Mouse (Mus musculus) embryonic facial prominence, embryonic 15.5 days (tissue): ENCODE results near the gene Nt5c2. TPM values are rescaled to one million over a fixed set of nuclear protein-coding genes. Genes with fewer than 3 reads are reported as not detected.

Experiments
- ATAC-seq: fragments of 200-750 bp; cut with Nextera tagmentation; 2 replicates; pipeline ENCODE4 v1.8.0; 2017; ENCODE audit warnings: low read depth, moderate TSS enrichment; ENCODE audit not compliant: insufficient number of reproducible peaks, low FRiP score, low TSS enrichment
- H3K27ac ChIP-seq: fragments of 300-500 bp; sonication (generic); replicated peaks from 2 replicates; pipeline ENCODE4 v1.5.1; 2015; ENCODE audit warnings: mild to moderate bottlenecking, inconsistent platforms
- H3K27me3 ChIP-seq: fragments of 300-500 bp; sonication (generic); 2 replicates; pipeline ENCODE4 v1.6.1; 2015; ENCODE audit warnings: inconsistent platforms
- H3K36me3 ChIP-seq: fragments of 300-500 bp; sonication (generic); 2 replicates; pipeline ENCODE4 v1.6.1; 2015; ENCODE audit warnings: mild to moderate bottlenecking, inconsistent platforms
- H3K4me1 ChIP-seq: fragments of 300-500 bp; sonication (generic); 2 replicates; pipeline ENCODE4 v1.6.1; 2015; ENCODE audit warnings: inconsistent platforms
- H3K4me2 ChIP-seq: fragments of 300-500 bp; sonication (generic); replicated peaks from 2 replicates; pipeline ENCODE4 v1.6.1; 2015; ENCODE audit warnings: mild to moderate bottlenecking, inconsistent platforms
- H3K4me3 ChIP-seq: fragments of 300-500 bp; sonication (generic); replicated peaks from 2 replicates; pipeline ENCODE4 v1.5.1; 2015; ENCODE audit warnings: mild to moderate bottlenecking, inconsistent platforms
- H3K9ac ChIP-seq: fragments of 300-500 bp; sonication (generic); 2 replicates; pipeline ENCODE4 v1.6.1; 2015; ENCODE audit warnings: inconsistent platforms
- H3K9me3 ChIP-seq: fragments of 300-500 bp; sonication (generic); replicated peaks from 2 replicates; pipeline ENCODE4 v1.6.1; 2016; ENCODE audit warnings: inconsistent platforms
- WGBS: fragments of 180-500 bp; shearing (Covaris S2); methylation state at CpG from one replicate; pipeline ENCODE4 v1.1.7; 2015; 5-methylcytosine and 5-hydroxymethylcytosine counted together
- polyA plus RNA-seq: library from polyadenylated mRNA; unstranded; fragments of >200 nt; fragmentation: Nextera tagmentation; extraction: Ambion mirVana; gene quantifications from 2 replicates; pipeline ENCODE4 v1.2.1, GENCODE M21; 2015

Nt5c2 gene
- polyA plus RNA-seq, 1 experiment from 2014 or later = 73.4 TPM

DNA sequence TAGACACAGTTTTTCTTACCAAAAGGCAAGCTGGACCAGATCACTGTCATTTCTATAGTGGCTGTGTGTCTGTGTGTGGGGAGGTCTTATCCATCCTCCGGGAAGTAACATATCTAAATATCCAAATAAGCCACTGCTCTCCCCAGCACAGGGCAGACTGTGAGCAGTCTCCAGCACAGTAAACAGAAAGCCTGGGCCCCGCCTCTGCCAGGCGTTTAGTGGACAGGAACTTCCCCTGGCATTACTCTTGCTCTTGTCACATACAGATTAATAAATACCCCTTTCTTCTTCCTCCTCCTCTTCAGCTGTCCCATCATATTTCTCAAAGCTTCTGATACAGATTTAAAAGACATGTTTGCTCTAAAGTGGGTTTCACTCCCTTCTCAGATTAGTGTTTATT lies 152.4 kb downstream of the Nt5c2 start:
- H3K9me3 ChIP-seq = no peaks in the 10 kb centered on the region
- H3K4me3 ChIP-seq = no peak overlapping the region
- no peak for ATAC-seq
- H3K4me1 ChIP-seq = peaks cover 3% of the 10 kb centered on the region; the same call in 1 of the 2 replicates
- no peak overlapping the region for H3K9ac ChIP-seq
- no peak overlapping the region for H3K4me2 ChIP-seq
- no peaks in the 10 kb centered on the region for H3K27me3 ChIP-seq
- H3K36me3 ChIP-seq = no peaks in the 10 kb centered on the region
- WGBS = 35% methylated on average over 3 of the region's 3 CpGs
- H3K27ac ChIP-seq = no peak overlapping the region

DNA sequence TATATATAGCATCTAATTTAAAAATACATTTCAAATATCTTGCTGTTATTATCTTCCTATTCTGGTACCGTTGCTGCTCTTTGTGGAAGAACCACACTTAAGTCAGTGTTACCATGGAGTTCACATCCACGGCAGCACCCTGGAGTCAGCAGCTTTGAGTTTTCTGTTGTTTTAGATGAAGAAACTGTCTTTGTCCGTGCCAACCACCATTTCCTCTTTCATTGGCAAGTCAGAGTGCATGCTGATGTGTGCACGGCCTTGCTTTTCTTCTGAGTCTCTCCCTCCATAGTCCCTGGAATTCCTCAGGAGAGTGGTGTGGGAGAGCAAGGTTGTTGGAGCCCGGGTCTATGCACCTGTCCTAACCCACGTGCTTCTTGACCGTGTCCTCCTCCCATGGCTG lies 156.8 kb downstream of the Nt5c2 start:
- Histone ChIP-seq H3K4me3 (no peak overlapping the region), H3K4me1 (no peaks in the 10 kb centered on the region), H3K36me3 (no peaks in the 10 kb centered on the region), H3K9ac (no peak overlapping the region), H3K9me3 (no peaks in the 10 kb centered on the region), H3K27ac (no peak overlapping the region), H3K27me3 (no peaks in the 10 kb centered on the region), H3K4me2 (no peak overlapping the region)
- WGBS = 89% methylated on average over 7 of the region's 7 CpGs
- no peak for ATAC-seq

DNA sequence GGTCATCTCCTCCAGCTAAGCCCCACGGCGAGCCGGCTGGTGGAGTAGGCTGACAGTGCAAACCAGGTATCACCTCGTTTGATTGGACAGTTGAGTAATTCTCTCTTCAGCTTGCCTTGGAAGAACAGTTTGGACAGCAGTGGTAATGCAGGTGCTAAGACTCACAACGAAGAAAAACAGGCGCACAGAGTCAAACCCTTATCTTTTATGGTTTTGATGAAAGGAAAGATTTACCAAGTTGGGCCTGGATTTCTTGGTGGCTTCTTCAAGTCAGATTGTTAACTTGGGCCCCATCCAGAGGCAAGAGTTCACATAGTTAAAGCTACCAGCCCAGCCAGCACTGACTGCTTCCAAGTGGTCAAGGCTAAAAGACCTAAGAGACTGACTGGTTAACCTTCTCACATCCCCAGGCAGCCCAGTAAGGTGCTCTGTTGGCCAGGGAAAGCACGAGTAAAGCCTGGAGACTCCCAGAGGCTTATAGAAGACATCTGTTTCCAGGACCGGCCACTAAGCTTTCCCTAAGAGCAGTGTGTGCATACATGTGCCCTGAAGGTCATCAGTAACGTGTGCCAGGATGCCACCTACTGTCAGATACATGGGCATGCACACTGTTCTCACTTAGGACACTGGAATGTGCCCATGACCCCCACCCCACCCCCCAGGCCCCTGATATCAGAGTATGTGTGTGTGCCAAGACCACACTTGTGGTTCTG lies 157.5 kb downstream of the Nt5c2 start:
- WGBS = 55% methylated on average over 9 of the region's 9 CpGs

DNA sequence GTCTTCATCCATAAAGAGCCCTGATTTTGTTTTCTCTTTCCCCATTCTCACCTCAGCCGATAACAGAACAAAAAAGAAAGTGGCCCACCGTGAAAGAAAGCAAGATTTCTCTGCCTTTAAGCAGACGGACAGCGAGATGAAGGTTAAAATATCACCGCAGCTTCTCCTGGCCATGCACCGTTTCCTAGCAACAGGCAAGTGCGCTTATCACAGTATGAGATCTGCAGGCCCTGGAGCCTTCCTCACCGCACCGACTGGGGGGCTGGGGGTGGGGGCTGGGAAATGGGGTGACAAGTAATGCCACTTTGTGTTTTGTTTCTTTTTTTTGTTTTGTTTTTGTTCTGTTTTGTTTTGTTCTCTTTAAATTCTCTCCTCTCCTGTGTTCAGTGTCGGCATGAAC lies 158.2 kb downstream of the Nt5c2 start:
- no peak overlapping the region for H3K9ac ChIP-seq
- no peaks in the 10 kb centered on the region for H3K4me1 ChIP-seq
- 41% methylated on average over 10 of the region's 10 CpGs for WGBS
- no peak overlapping the region for H3K4me3 ChIP-seq
- no peaks in the 10 kb centered on the region for H3K36me3 ChIP-seq
- H3K27ac ChIP-seq = no peak overlapping the region
- H3K27me3 ChIP-seq = no peaks in the 10 kb centered on the region
- ATAC-seq = no peak
- no peaks in the 10 kb centered on the region for H3K9me3 ChIP-seq
- H3K4me2 ChIP-seq = no peak overlapping the region

More for the DNA sequence above, 157.5 kb downstream of the Nt5c2 start:
- H3K4me2 ChIP-seq = no peak overlapping the region
- no peaks in the 10 kb centered on the region for H3K36me3 ChIP-seq
- H3K4me3 ChIP-seq = no peak overlapping the region
- no peak overlapping the region for H3K27ac ChIP-seq
- no peaks in the 10 kb centered on the region for H3K4me1 ChIP-seq
- H3K27me3 ChIP-seq = no peaks in the 10 kb centered on the region
- no peaks in the 10 kb centered on the region for H3K9me3 ChIP-seq
- H3K9ac ChIP-seq = no peak overlapping the region
- ATAC-seq = 0 out of 2 replicates have a peak, but pooled peaks have one; percentile 43

DNA sequence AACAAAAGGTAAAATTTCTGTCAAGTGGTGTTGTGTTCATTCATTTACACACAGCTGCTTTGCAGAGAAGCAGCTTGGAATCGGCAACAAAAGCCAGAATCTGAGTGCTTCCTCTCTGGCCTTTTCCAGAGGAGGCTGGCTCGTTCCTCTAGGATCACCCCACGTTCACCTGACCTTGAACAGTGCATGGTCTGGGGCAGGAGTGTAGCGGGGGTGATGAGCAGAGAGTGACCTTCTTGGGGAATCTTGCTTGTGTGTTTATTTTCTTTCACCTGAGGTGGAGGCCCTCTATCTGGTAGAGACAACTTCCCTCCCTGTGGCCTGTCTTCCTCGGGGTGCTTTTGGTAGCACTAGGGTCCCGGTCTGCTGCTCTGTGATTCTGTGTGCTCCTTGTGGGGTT lies 158.7 kb downstream of the Nt5c2 start:
- no peaks in the 10 kb centered on the region for H3K36me3 ChIP-seq
- no peak overlapping the region for H3K27ac ChIP-seq
- H3K27me3 ChIP-seq = no peaks in the 10 kb centered on the region
- no peak overlapping the region for H3K4me3 ChIP-seq
- ATAC-seq = no peak
- H3K4me2 ChIP-seq = no peak overlapping the region
- WGBS = 60% methylated on average over 6 of the region's 6 CpGs
- H3K9ac ChIP-seq = no peak overlapping the region
- H3K9me3 ChIP-seq = no peaks in the 10 kb centered on the region
- no peaks in the 10 kb centered on the region for H3K4me1 ChIP-seq

DNA sequence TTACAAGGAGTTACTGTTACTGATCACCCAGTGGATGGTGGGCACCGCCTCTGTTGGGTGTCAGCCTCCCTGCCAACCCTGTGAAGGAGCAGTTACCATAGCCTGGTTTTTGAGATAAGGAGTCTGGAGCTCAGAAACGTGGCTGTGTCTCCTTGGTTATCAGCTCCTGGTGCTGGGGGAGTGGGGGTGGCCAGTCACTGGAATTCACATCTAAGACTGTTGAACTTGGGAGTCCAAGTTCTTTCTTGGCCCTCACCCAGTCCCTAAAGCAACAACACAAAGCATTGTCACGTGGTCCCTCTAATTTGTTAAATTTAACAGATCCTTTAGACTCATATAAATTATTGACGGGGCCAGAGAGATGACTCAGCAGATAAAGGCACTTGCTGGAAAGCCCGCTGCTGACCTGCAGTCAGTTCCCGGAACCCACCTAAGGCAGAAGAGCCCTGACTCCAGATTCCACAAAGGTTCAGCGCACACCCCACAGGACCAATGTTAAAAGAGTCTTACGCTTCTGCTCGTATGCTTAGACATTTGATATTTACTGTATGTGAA lies 165.4 kb downstream of the Nt5c2 start:
- Histone ChIP-seq H3K9ac (no peak overlapping the region), H3K4me2 (no peak overlapping the region), H3K36me3 (no peaks in the 10 kb centered on the region), H3K9me3 (no peaks in the 10 kb centered on the region), H3K27me3 (no peaks in the 10 kb centered on the region), H3K4me1 (peaks cover 9% of the 10 kb centered on the region), H3K4me3 (no peak overlapping the region), H3K27ac (no peak overlapping the region)
- WGBS = 66% methylated on average over 9 of the region's 9 CpGs
- no peak for ATAC-seq

DNA sequence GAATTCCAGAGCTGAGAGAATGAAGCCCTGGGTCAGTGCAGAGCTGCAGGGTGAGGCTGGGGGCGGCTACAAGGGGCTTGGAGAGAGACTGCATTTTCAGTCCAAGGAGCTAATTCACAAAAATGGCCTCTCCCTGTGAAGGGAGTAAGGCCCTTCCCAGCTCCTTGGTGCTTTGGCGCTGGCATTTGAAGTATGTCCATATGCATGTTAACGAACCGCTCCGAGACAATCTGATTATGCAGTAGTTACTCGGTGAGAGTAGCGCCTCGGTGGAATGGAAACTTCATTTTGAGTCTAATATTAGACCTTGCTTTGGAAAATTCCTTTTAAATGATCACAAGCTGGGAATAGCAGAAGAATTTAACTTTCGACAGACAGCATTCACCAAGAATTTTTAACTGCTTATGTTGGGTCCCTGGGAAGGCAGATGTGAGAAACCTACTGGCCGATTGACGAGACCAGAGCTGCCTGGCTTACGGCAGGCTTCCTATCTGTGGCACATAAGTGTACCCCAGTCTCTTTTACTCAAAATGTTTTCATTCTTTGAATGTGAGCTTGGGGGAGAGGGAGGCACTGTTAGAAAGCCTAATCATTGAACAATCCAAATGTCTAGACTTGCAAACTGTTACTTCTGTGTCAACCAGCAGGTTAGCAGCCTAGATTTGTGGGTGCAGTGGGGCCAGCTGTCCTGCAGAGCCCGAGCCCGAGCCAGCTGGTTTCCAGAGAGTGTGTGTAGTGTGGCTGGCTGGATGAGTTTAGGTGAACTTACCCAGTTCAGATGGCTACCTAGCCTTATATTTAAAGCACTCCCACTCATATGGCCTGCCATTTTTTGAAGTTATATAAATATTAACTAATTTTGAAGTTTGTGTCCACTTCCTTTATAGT lies 166.3 kb downstream of the Nt5c2 start:
- 45% methylated on average over 14 of the region's 14 CpGs for WGBS
- Histone ChIP-seq H3K4me3 (no peak overlapping the region), H3K36me3 (no peaks in the 10 kb centered on the region), H3K27me3 (no peaks in the 10 kb centered on the region), H3K9me3 (no peaks in the 10 kb centered on the region), H3K4me1 (peaks cover 9% of the 10 kb centered on the region), H3K27ac (peak overlapping the region; percentile 68), H3K9ac (no peak overlapping the region), H3K4me2 (no peak overlapping the region)
- no peak; the same call in 1 of the 2 replicates for ATAC-seq

DNA sequence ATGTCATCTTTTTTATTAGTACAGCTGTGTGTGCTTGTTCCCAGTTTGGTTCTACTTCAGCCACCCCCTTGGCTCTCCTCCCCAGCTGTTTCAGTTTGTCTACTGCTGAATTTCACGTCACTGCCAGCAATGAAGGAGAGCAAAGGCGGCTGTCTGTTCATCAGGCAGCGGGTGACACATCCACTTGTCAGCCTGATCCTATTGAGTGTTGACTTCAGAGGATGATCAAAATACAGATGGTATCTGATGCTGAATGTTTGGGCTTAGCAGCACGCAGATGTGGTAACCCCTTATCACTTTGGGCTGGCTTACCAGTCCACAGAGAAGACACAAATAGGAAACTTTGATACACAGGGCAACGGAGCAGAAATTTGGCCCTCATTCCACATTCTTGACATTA lies 168.5 kb downstream of the Nt5c2 start:
- Histone ChIP-seq H3K4me2 (no peak overlapping the region), H3K9me3 (no peaks in the 10 kb centered on the region), H3K4me3 (no peak overlapping the region), H3K9ac (no peak overlapping the region), H3K4me1 (peaks cover 9% of the 10 kb centered on the region), H3K36me3 (no peaks in the 10 kb centered on the region), H3K27ac (no peak overlapping the region), H3K27me3 (no peaks in the 10 kb centered on the region)
- 72% methylated on average over 5 of the region's 5 CpGs for WGBS
- ATAC-seq = no peak

DNA sequence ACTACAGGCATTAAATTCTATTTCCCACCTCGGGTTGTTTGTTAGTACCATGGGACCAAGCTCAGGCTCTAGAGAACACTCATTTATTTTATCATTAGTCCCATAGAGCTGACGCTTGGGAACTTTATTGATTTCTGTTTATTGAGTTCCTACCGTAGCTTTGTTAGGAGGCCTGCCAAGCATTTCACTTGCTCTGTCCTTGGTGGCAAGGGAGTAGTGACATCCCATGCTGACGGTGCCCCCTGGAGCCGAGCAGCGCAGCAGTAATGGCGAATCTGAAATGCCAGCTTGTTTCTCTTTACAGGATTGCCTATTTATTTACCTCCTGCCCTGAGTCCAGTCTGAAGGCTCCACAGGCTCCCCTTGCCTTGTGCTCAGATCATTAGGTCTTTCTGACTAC lies 168.9 kb downstream of the Nt5c2 start:
- ATAC-seq = no peak
- H3K36me3 ChIP-seq = no peaks in the 10 kb centered on the region
- no peak overlapping the region for H3K9ac ChIP-seq
- no peaks in the 10 kb centered on the region for H3K27me3 ChIP-seq
- H3K4me3 ChIP-seq = no peak overlapping the region
- H3K4me2 ChIP-seq = no peak overlapping the region
- H3K27ac ChIP-seq = no peak overlapping the region
- WGBS = 86% methylated on average over 7 of the region's 7 CpGs
- H3K4me1 ChIP-seq = peaks cover 9% of the 10 kb centered on the region
- H3K9me3 ChIP-seq = no peaks in the 10 kb centered on the region

DNA sequence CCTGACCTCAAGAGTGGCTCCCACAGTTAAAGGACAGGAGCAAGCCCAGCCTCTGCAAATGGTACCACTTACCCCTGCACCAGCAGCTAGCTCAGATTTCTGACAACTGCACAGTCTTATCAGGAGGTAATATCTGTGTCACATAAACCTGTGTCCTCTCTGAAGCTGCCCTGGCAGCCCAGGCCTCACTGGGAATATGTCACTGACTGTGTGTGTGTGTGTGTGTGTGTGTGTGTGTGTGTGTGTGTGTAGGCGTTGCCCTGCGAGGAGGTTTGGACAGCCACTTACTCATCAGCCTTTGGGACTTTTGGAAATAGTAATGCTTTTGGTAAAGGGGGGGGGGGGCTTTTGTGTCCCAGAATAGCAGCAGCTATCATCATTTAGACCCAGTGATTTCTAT lies 171.9 kb downstream of the Nt5c2 start:
- Histone ChIP-seq H3K4me1 (no peaks in the 10 kb centered on the region), H3K27ac (no peak overlapping the region), H3K4me3 (no peak overlapping the region), H3K27me3 (no peaks in the 10 kb centered on the region), H3K9ac (no peak overlapping the region), H3K36me3 (no peaks in the 10 kb centered on the region), H3K9me3 (no peaks in the 10 kb centered on the region), H3K4me2 (no peak overlapping the region)
- WGBS = 47% methylated on average over 2 of the region's 2 CpGs
- ATAC-seq = no peak

DNA sequence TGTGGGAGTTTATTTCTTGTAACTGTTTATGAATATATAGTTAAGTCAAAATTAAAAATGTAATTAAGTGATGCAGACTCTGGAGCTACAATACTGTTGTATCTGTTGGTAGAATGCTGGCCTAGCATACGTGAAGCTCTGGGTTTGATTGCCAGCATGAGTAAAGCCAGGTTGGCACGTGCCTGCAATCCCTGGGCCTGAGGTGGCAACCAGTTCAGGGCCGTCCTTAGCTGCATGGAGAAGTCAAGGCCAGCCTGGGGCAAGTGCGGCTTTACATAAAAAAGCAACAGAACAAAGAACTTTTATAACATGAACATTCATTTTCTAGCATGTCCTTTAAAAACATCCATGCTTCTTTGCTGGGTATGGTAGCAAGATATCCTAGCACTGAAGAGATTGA lies 173.9 kb downstream of the Nt5c2 start:
- no peak for ATAC-seq
- WGBS = 85% methylated on average over 4 of the region's 4 CpGs
- Histone ChIP-seq H3K9me3 (no peaks in the 10 kb centered on the region), H3K9ac (no peak overlapping the region), H3K36me3 (no peaks in the 10 kb centered on the region), H3K4me1 (no peaks in the 10 kb centered on the region), H3K27ac (no peak overlapping the region), H3K27me3 (no peaks in the 10 kb centered on the region), H3K4me3 (no peak overlapping the region), H3K4me2 (no peak overlapping the region)
